Mouse (Mus musculus) lung, postnatal 25 days (tissue): ENCODE data around the gene Krt72.

ENCODE experiments used
- DNase-seq: peaks from one replicate; pipeline ENCODE4 v3.0.0; 2022; ENCODE audit warnings: low spot score

The Krt72 gene

DNA sequence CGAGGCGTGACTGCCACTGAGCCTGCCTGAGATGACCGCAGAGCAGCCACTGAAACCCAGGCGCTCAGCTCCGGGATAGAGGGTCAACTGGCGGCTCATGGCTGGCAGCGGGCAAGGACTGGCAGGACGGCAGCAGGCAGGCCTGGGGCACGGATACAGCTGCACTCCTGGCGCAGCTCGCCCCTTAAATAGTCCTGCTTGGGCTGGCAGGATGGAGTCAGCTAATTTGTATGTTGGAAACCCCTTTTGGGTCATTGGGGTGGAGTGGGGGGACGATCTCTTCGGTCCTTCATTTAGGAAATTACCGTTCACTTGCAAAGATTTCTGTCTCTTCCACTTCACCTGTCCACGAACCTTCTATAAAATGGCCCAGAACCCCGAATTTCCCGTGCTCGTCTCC, at the start of gene Krt72:
Gene Krt72, minus strand, starts transcription at position 101 of the 400 bp plus-strand sequence.
- DNase-seq = no peak

DNA sequence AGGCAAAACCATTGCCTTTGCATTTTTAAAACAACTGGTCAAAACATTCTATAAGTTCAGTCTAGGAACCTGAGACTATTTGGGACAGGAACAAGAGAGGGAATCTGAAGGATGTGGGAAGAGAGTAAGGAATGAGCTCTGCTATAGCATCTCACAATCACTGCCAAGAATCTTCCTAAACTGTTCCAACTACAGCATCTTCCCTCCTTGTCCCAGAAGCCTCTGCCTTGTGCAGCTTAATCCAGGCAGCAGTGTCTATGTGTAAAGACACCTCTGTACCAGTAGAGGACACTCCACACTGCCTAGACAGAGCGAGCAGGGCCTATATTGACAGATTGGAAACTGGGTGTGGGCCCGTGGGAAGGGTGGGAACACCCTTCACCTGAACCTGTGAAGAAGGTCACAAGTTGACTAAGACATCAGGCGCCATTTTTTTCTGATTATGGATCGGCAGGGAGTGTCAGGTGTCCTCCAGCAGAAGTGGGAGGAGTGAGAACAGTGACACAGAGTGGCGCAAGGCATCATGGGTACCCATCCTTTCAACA, 48.6 kb upstream of the Krt72 start:
- DNase-seq = no peak

DNA sequence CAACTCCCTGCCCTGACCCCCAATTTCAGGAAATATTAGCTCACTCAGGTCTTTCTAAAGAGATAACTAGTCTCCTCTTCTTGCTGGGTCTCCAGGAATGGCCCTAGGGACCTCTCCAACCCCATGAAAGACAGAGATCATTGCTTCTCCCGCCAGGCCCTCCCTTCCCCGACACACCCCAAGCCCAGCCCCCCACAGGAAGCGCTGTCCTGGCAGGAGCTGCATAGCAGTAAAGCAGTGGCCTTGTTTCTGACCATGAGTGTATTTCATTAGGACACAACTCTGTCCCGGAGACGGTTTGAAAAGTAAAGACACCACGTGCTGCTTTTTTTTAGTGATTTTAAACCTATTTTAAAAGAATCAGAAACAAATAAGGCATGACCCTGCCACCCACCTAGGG, 46.9 kb upstream of the Krt72 start:
- DNase-seq = no peak

DNA sequence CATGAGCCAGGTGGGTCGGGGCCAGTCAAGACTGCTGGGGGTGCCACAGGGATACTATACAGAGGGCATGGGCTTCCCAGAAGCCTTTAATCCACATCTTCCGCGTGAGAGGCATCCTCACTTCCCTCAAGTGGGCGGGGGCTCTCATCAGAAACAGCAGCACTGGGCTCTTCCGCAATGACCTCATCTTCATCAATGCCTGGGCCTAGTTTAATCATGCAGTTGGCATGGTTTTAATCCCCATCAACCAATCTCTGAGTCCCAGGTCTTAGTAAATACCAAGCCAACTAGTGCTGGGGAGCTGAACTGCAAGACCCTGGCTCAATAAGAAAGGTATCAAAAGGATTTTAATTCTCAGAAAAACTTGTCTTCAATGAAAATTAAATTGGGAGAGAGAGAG, 43.2 kb upstream of the Krt72 start:
- no peak for DNase-seq

DNA sequence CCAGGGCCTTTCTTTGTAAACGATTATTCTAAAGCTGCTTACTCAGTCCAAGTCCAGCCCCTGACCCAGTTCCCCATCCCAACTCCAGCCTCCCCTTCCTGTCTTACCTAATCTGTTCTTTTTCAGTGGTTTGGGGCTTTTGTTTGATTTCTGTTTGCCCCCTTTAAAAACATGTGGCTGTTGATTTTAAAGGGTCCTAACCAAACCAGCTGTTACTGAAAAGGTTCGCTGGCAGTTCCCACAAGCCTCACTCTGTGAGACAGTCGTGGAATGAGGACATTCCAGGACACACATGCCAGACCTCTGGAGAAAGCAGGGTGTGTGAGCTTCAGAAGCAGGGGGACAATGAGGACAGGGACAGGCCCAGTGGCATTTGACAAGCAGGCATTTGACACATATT, 35.5 kb upstream of the Krt72 start:
- DNase-seq = no peak

DNA sequence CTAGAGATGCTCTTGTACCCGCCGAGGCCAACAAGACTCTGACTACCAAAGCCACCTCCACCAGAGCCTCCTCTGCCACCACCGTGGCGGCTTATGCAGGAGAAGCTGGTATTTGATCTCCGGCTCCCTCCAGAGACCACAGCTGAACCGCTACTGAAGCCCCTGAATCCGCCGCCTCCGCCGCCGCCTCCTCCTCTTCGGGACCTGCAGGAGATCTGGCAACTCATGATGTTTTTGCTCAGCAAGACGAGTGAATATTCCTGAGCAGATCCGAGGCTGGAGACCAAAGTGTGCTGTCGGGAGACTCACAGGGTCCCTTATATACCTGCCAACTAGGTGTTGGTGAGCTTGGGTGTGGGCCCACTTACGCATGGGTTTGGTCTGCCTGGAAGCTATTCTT, 31.6 kb upstream of the Krt72 start, which contains the start of gene Krt2:
Gene Krt2, minus strand, starts transcription at position 295 of the 400 bp plus-strand sequence.
- DNase-seq = no peak

DNA sequence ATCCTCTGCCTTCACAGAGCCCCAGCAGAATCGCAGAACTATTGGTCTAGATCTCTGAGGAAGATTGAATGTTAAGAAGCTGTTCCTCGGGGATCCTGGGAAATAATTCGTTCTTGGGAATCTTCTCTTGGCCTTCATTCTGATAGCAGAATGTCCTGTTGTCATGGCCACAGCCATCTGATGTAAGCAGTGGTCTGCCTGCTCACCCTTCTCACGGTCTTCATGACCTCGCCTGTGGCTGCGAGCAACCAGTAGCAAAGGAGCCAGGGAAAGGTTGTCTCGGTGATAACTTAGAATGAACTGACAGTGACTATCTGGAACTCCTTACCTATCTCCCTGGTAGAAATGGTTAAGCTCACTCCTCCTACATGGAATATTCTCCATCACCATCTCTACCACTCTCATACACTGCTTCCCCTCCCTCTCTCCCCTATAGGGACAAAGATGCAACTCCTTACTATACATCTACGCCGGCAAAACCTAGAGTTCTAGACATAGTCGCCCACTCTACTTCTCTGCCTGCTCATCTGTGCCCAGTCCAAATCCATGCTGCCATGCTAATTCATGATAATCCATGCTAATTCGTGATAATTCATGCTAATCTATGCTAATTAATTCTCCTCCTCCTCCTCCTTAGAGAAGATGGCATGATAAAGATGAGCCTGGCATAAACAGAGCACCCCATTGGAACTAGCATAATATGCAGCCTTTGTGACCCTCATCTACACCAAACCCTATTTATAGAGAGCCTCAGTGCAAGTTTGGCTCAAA, 17.0 kb upstream of the Krt72 start:
- no peak for DNase-seq

DNA sequence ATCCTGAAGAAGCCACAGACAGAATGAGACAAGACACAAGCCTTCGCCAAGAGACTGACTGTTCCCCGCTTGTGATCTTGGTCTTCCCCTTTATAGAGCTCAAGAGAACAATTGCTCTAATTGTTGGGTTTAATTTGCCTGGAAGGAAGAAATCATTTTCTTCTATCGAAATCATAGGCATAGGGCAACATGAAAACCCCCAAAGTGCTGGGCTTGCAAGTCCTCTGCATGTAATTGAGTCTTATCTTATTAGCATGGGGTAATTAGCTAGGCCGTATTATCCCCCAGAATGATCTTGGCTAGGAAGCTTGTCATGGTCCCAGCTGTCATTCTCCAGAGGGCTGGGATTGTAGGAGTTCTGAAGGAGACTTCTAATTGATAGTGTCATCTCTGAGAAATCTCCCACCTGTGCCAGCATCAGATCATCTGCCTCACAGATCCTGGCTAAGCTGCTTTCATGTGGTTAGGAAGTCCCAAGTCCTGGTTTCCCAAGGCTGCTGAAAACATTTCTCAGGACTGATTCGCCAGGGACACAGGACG, 16.1 kb upstream of the Krt72 start, which contains the start of gene Krt73:
Gene Krt73, minus strand, starts transcription at position 51 of the 540 bp plus-strand sequence.
- no peak for DNase-seq

DNA sequence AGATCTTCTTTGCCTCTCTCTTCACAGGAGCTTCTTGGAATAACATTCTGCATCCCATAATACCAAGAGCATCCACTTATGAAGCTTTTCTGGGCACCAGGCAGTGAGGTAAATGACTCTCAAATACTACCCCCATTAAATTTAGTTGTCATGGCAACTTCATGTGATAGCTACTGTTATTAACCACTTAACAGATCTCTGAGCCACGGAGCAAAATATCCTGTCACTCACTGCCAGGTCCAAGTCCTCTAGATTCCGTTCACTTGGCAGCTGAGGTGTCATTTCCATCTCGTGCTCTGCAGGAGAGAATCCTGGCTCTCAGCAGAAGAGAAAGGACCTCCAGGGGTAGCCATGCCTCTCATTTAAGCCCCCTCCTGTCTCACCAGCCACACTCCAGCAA, 4.6 kb upstream of the Krt72 start:
- DNase-seq = no peak

DNA sequence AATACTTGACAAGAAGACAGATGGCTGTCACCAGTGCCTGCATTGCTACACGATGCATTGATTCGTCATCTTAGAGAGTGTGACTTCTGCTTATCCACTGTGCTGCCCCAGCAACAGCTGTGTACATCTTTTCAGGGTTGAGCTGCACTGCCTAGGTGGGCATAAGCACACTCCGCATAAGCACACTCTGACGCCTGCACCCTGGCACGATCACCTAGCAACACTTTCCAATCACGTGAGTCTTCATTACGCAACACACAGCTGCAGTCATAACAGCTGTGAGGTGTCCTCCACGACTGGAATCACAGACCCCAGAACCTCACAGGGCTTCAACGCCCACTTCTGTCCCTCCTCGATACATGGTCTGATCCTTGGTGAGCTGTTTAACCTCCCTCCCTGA, 12.8 kb downstream of the Krt72 start:
- DNase-seq = peak; percentile 10

DNA sequence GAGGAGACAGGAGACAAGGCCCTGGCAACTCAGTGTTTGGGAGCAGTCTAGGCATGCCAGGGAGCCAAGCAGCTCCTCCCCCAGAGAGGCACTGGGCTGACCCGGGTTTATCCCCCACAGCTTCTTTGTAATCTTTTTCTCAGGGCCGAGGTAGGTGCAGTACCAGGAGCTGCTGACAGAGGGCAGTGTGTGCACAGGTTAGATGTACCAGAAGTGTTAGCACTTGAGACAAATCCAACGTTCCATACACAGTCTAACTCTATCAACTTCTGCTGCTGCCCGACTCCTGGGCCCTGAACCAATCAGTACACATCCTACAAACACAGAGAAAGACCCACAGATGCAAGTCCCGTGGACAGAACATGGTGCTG, 13.6 kb downstream of the Krt72 start:
- DNase-seq = peak; percentile 86

DNA sequence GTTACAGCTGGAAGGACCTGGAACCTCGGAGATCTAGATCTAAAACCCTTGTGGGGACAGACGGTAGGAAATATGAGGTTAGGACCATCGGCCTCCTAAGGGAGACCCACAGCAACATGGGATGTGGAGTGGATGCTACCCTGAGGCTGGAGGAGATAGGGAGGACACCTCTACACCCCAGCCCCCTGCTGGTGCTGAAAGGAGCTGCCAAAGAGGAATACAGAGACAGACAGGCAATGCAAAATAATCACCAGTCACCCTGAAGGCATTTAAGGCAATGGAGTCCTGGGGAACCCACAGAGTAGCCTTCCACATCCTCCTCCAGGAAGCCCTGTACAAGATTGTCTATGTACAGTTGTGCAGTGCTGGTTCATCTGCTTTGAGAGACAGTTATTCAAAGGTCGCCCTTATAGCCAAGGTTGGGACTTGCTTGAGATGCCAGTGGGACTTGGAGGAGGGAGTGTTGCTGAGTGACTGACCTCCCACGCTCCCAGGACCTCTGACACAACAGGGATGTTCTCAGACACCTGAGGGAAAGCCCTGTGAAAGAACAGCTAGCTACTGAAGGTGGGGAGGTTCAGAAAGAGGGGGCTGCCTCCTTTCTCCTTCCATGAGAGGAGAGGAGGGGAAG, 14.1 kb downstream of the Krt72 start:
- DNase-seq = no peak

DNA sequence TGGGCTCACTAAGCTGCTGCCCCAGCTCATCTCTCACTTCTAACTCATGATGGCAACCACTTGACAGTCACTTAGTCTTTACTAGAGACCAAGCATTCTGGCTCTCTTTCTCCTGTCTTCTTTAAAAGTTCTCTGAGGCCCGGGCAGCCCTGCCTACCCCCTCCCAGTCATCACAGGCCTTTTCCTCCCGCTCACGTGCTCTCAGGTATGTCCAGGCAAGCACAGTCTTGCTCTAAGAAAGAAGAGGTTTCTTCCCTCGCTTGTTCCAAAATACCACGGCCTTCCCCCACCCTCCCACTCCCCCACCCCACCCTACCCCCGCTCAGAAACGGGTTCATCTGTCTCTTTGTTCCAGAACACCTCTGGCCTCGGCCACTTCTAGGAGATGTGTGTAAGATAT, 16.0 kb downstream of the Krt72 start:
- DNase-seq = no peak

DNA sequence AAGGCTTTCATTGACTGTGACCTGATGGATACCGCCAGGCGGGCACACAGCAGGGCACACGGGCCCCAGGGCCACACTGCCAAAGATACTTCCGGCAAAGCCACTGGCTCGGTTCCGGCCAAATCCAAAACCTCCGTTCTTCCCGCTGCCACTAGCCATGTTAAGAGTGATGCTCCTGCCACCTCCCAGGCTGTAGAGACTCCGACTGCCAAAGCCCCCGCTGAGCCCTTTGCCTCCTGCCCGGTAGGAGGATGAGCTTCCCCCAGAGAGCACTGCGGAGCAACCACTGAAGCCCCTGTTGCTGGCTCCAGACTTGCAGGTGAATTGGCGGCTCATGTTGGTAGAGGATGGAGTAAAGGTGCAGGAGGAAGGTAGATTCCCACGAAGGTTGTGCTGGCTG, 43.5 kb downstream of the Krt72 start, which contains the start of gene Krt71:
Gene Krt71, minus strand, starts transcription at position 399 of the 400 bp plus-strand sequence.
- no peak for DNase-seq

DNA sequence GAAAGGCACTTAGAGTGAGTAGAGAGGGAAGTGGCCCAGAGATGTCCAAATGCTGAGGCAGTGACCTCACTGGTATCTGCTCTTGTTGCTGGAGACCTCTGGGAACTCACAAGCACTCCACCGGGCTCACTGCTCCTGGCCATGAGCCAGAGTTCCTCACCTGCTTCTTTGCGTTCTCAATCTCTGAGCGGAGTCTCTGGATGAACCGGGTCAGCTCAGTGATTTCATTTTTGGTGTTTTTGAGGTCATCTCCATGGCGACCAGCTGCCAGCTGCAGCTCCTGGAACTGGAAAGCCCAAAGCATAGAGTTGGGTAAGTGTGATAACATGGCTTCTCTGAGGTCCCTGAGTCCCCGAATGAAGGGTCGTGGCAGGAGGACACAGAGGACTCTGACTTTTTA, 48.5 kb downstream of the Krt72 start:
- no peak for DNase-seq

DNA sequence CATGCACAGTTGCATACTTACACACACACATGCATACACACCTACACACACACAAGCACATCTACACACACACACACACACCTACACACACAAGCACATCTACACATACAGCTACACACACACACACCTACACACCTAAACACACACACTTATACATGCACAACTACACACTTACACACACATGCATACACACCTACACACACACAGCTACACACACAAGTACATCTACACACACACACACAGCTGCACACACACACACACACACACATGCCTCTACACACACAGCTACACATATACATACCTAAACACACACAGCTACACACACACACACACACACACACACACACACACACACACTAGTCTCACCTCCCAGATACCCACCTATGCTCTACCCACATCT, 55.6 kb downstream of the Krt72 start:
- no peak for DNase-seq
